Mouse (Mus musculus) thymus, postnatal 36 days (tissue): Measurements from ENCODE around the gene Sgsm1.

ENCODE experiments used
- DNase-seq, 2 experiments: peaks; one replicate each; pipeline ENCODE4 v3.0.0; 2022; ENCODE audit warnings: mixed read lengths in 2 of 2

Sgsm1 gene

GRCm38 (mm10) chr5:113216328-113216960, 94.1 kb downstream of the Sgsm1 start:
- DNase-seq = no peak

- no peak for DNase-seq
Measured at GRCm38 (mm10) chr5:113215610-113216011, 95.0 kb downstream of the Sgsm1 start.

- no peak for DNase-seq
Measured at GRCm38 (mm10) chr5:113214455-113214854, 96.1 kb downstream of the Sgsm1 start.

- DNase-seq = no peak
Measured at GRCm38 (mm10) chr5:113214041-113214440, 96.5 kb downstream of the Sgsm1 start.

GRCm38 (mm10) chr5:113212156-113212835, 98.3 kb downstream of the Sgsm1 start:
- DNase-seq = no peak

GRCm38 (mm10) chr5:113210314-113210713, 100.3 kb downstream of the Sgsm1 start:
- no peak for DNase-seq

GRCm38 (mm10) chr5:113209898-113210297, 100.7 kb downstream of the Sgsm1 start:
- no peak for DNase-seq

- DNase-seq = no peak
Measured at GRCm38 (mm10) chr5:113209401-113209750, 101.2 kb downstream of the Sgsm1 start.

GRCm38 (mm10) chr5:113208622-113209400, 101.8 kb downstream of the Sgsm1 start:
- DNase-seq = no peak

- DNase-seq = no peak
Measured at GRCm38 (mm10) chr5:113208048-113208447, 102.5 kb downstream of the Sgsm1 start.

- DNase-seq = no peak
Measured at GRCm38 (mm10) chr5:113206670-113207352, 103.8 kb downstream of the Sgsm1 start.

GRCm38 (mm10) chr5:113204193-113204592, 106.4 kb downstream of the Sgsm1 start:
- no peak for DNase-seq

GRCm38 (mm10) chr5:113199772-113200134, 110.8 kb downstream of the Sgsm1 start:
- DNase-seq = no peak

GRCm38 (mm10) chr5:113199126-113199771, 111.3 kb downstream of the Sgsm1 start:
- DNase-seq = no peak

GRCm38 (mm10) chr5:113196916-113197794, 113.4 kb downstream of the Sgsm1 start:
- DNase-seq = no peak

- DNase-seq = no peak
Measured at GRCm38 (mm10) chr5:113195907-113196306, 114.7 kb downstream of the Sgsm1 start.

- DNase-seq = no peak
Measured at GRCm38 (mm10) chr5:113195451-113195850, 115.1 kb downstream of the Sgsm1 start.

- DNase-seq = no peak
Measured at GRCm38 (mm10) chr5:113193762-113194161, 116.8 kb downstream of the Sgsm1 start.
